Mouse (Mus musculus) left cerebral cortex, postnatal 14 days (tissue): ENCODE data around the gene Ino80e. TPM values are rescaled to one million over a fixed set of nuclear protein-coding genes. Genes with fewer than 3 reads are reported as not detected.

Experiments
- DNase-seq, 2 experiments: peaks; one replicate each; pipeline ENCODE4 v3.0.0; 2021 to 2022; ENCODE audit warnings: low spot score in 2 of 2, mixed read lengths in 1 of 2
- intact Hi-C: fragments of 180-260 bp; cut with DNase I; formaldehyde crosslinking; loops from one replicate; pipeline ENCODE4 v1.15.1; 2025
- total RNA-seq, 2 experiments: library from RNA; stranded (reverse); gene quantifications; 2 replicates each; pipeline ENCODE4 v1.2.3; 2021

The Ino80e gene
- total RNA-seq, 2 experiments from 2014 or later = 51.8 to 52.2 TPM

DNA sequence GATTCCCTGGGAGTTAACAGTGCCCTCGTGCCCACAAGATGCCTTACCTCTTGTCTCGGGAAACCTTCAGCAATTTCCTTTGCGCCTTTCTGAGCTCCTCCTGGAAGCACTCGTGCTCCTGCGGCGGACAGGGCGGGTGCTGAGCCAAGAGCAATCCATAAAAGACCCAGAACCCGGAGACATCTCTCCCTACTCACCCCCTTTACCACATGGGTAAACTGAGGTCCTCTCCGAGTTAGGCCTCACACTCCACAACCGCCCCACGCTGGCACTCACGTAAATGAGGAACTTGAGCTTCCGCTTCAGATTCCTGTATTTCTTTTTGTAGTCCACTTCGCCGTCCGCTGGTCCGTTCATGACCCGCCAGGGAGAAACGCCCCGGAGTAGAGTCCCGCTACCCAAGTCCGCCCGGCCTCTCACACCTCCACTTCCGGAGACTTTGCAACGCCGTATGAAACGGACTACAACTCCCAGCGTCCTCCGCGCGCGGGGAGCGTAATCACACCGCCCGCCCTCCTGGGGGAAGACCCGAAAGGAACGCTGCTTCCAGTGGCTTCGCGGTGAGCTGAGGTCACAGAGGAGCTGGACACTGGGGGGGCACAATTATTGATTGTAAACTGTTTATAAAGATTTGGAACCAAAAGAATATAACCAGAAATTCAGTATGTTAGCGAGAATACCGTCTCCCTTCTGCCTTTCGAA is 597 bp downstream of the Ino80e start, which contains the start of gene Hirip3:
Hirip3 (plus strand) TSS at position 544 of the 702 bp plus-strand sequence.
- intact Hi-C loops = no loop called here
- peak; percentile 92 to 93 for DNase-seq

- intact Hi-C loops = no loop called here
- DNase-seq = no peak
Observed at GRCm38 (mm10) chr7:126860987-126861386, 1.2 kb downstream of the Ino80e start.

GRCm38 (mm10) chr7:126856741-126857420 is 5.3 kb downstream of the Ino80e start:
- intact Hi-C loops = no loop called here
- DNase-seq = no peak

- DNase-seq = no peak
- intact Hi-C loops = no loop called here
Observed at GRCm38 (mm10) chr7:126855641-126856040, 6.5 kb downstream of the Ino80e start.

DNA sequence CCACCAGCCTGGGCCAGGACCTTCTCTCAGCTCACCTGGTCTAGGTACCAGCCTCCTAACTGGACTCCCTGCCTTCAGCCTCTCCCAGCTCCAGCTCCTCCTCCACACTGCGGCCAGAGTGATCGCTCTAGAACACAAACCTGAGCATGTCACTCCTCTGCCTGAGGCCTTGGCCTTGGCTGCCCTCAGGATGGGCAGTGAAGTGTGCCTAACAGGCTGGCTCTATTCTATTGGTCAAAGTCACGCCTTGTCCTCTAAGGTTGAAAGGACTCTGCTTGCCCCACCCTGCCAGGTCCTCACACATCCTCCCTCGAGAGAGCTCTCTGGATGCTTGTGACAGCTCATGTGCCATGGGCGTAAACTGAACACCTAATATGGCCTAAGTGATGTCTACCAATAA is 8.7 kb downstream of the Ino80e start:
- no peak for DNase-seq
- intact Hi-C loops = no loop called here

DNA sequence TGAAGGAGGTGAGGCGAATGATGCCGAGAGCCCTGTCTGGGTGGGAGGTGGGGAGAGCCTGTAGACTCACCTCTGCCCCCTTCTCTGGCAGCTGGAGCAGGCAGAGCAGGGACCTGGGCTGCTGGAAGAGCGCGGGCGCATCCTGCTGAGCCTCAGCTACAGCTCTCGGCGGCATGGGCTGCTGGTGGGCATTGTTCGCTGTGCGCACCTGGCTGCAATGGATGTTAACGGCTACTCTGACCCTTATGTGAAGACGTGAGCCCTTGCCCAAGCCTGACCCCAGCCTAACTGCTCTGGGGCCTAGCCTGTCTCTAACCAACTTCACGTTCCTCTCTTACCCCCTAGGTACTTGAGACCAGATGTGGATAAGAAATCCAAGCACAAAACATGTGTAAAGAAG is 11.0 kb downstream of the Ino80e start:
- no peak for DNase-seq
- intact Hi-C loops = no loop called here

DNA sequence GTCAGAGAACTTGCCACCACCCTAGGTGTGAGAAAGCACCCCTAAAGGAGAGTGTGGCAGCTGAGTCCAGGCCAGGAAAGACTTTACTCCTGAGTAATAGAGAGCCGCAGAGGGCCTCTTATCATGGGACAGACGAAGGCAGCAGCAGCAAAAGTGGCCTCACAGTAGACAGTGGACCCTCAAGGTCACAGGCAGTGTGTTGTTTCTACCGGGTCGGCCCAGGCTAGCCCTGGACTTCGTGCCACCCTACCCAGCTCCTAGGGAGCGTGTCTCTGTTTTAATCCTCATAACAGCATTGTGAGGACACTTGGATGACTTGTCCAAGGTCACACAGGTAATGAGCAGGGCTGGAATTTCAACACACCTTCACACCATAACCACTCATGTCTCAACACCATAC is 12.0 kb downstream of the Ino80e start:
- no peak for DNase-seq
- intact Hi-C loops = no loop called here

- peak; percentile 59 to 70 for DNase-seq
Observed at GRCm38 (mm10) chr7:126848794-126849193, 13.4 kb downstream of the Ino80e start.

GRCm38 (mm10) chr7:126847421-126848398 is 14.5 kb downstream of the Ino80e start:
- intact Hi-C loops = no loop called here
- DNase-seq = no peak

More at GRCm38 (mm10) chr7:126848794-126849193, 13.4 kb downstream of the Ino80e start:
- intact Hi-C loops = no loop called here

DNA sequence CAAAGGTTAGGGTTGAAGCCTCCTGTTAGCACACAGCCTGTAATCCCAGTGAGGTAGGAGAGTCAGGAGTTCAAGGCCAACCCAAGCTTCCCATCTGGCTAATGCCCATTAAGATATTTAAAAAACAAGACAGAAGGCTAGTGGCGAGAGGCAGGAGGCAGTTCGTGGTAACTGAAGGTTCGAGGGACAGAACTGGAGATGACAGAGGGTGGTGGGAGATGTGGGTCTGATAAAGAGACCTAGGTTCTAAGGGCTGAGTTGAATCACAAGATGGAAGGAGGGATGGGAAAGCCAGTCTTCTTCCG is 15.1 kb downstream of the Ino80e start, which contains the start of gene Doc2a:
Doc2a (plus strand) TSS at position 301 of the 305 bp plus-strand sequence.
- no peak for DNase-seq
- intact Hi-C loops = no loop called here

DNA sequence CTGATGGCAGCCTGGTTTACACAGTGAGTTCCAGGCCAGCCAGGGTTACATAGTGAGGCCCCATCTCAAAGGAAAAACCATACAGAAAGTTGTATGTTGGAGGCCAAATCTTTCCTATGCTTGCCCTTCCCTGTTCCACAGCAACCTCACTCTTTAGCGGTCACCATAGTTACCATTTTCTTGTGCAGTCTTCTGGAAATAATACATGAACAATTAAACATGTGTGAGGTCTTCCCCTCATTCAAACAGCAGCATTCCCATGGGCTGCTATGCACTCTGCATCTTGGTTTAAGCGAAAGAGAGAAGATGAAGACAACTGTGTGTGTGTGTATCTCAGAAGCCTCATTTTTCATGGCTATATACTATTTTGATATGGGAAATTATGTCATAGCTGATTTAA is 16.7 kb downstream of the Ino80e start:
- no peak for DNase-seq
- intact Hi-C loops = no loop called here

- intact Hi-C loops = no loop called here
Observed at GRCm38 (mm10) chr7:126843276-126843675, 18.9 kb downstream of the Ino80e start.

DNA sequence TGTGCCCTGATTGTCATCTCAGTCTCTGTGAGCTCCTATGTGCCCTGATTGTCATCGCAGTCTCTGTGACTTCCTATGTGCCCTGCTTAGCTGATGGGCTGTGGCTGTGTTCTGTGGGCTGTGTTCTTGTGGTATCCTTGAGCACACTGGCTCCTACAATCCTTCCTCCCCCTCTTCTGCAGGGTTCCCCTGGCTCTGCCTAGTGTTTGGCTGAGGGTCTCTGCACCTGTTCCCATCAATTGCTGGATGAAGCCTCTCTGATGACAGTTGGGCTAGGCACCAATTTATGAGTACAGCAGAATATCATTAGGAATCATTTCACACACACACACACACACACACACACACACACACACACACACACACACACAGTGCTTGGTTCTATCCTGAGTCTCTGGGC is 28.9 kb downstream of the Ino80e start:
- intact Hi-C loops = loop anchor here (2.0 kb wide), 1 partner anchor 278 kb away; no protein-coding TSS in a partner anchor
- no peak for DNase-seq

More at GRCm38 (mm10) chr7:126843276-126843675, 18.9 kb downstream of the Ino80e start:
- no peak for DNase-seq

DNA sequence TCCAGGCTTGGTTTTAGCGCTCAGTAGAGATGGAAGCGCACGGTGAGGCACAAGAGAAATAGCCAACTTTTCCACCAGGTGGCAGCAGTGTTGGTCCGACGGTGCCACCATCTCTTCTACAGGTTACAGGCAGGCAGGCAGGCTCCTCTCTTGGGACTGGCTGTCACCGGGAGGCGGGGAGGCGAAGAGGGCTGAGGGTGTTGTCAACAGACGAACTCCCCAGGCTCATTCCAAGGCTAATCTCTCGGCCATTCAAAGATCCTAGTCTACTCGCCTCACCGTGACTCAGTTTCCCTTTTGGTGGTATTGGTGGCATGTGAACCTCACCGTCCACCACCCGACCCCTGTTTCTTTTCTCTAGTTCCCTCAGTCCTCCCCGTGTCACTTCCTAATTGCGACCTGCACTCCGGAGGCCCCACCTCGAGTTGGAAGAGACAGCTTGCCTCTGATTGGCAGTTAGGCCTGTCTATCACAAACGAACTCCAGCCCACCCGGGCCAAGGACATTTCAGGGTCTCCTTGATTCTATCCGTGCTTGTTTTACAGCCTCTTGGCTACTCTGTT is 30.1 kb downstream of the Ino80e start:
- intact Hi-C loops = loop anchor here (2.0 kb wide), 1 partner anchor 279 kb away; no protein-coding TSS in a partner anchor
- DNase-seq = peak; percentile 80 to 87

DNA sequence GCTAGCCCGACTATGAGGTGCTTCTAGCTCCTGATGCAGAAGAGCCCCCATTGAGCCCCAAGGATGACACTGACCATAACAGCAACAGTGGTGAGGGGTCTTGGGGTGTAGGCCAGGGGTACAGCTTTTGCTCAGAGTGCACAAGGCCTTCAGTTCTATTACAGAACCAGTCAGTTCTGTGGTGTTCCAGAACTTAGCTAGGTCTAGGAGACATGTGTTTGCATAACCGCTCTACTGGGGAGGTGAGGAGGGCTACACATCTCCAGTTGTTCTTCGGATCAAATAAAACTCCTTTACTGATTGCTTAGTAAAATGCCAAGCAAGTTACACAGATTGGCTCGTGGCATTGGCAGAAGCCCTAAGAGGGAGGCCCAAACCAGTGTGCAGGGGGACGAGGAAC is 30.6 kb downstream of the Ino80e start, which contains the start of gene 4930451I11Rik:
4930451I11Rik (minus strand) TSS at position 101 of the 400 bp plus-strand sequence.
- DNase-seq = no peak
- intact Hi-C loops = no loop called here

DNA sequence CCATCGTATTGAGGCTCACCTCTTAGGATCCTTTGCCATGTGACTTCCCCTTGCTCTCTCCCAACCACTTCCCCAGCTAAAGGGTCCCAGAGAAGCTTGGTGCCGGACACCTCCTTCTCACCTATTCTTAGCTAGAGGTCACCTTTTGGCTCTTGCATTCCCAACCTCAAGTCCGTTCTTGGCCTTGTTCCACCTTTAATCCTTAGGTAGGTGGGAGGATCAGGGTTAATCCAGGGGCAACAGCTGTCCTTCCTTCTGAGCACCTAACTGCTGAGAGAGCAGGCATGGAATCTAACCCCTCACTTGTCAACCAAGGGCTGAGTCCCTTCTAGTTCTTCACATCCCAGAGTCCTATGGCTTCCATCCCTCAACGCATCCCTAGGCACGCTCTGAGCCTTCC is 36.2 kb downstream of the Ino80e start:
- intact Hi-C loops = no loop called here
- no peak for DNase-seq

DNA sequence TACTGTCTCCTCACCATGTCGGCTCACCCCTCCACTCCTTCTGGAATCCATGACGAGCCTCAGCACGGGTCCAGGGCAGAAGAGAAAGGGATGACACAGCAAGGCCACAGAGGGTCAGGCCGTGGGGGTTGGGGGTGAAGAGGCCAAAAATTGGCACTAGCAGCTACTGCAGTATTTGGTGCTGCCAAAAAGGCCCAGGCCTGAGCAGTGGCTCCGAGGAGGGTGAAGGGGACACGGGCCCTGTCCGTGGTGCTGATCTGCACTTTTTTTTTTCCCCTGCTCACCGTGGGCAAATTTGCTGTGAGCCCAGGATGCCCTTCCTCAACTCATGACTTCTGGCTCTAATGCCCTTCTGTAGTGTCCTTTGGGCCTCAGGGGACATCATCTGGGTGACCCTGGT is 36.8 kb downstream of the Ino80e start:
- intact Hi-C loops = no loop called here
- no peak for DNase-seq

GRCm38 (mm10) chr7:126823940-126824339 is 38.2 kb downstream of the Ino80e start:
- no peak for DNase-seq
- intact Hi-C loops = loop anchor here (5.0 kb wide), 1 partner anchor 118 kb away; no protein-coding TSS in a partner anchor

- peak; percentile 36 to 37 for DNase-seq
- intact Hi-C loops = loop anchor here (5.0 kb wide), 1 partner anchor 119 kb away; no protein-coding TSS in a partner anchor
Observed at GRCm38 (mm10) chr7:126823202-126823711, 38.9 kb downstream of the Ino80e start.
